Mouse (Mus musculus) midbrain, embryonic 13.5 days (tissue): ENCODE measurements around the gene Sap30l. TPM values are rescaled to one million over a fixed set of nuclear protein-coding genes. Genes with fewer than 3 reads are reported as not detected.
"Not testable (repeated sequence)": the region's sequence is repeated elsewhere in the genome, so short reads cannot be mapped to it uniquely, and the experiment has no call there.

ENCODE experiments used
- ATAC-seq: fragments of 200-750 bp; cut with Nextera tagmentation; 2 replicates; pipeline ENCODE4 v1.8.0; 2017; ENCODE audit warnings: mild to moderate bottlenecking, moderate TSS enrichment, moderate library complexity
- H3K27ac ChIP-seq: fragments of 300-500 bp; sonication (generic); 2 replicates; pipeline ENCODE4 v1.5.1; 2015; ENCODE audit warnings: inconsistent platforms, mild to moderate bottlenecking, moderate library complexity
- H3K27me3 ChIP-seq: fragments of 300-500 bp; sonication (generic); 2 replicates; pipeline ENCODE4 v1.6.1; 2015; ENCODE audit warnings: mild to moderate bottlenecking, inconsistent platforms
- H3K36me3 ChIP-seq: fragments of 300-500 bp; sonication (generic); 2 replicates; pipeline ENCODE4 v1.6.1; 2015; ENCODE audit warnings: mild to moderate bottlenecking, inconsistent platforms
- H3K4me1 ChIP-seq: fragments of 300-500 bp; sonication (generic); replicated peaks from 2 replicates; pipeline ENCODE4 v1.6.1; 2015; ENCODE audit warnings: inconsistent platforms
- H3K4me2 ChIP-seq: fragments of 300-500 bp; sonication (generic); replicated peaks from 2 replicates; pipeline ENCODE4 v1.6.1; 2015; ENCODE audit warnings: moderate library complexity, mild to moderate bottlenecking, inconsistent platforms
- H3K4me3 ChIP-seq: fragments of 300-500 bp; sonication (generic); replicated peaks from 2 replicates; pipeline ENCODE4 v1.5.1; 2015; ENCODE audit warnings: mild to moderate bottlenecking, inconsistent platforms
- H3K9ac ChIP-seq: fragments of 300-500 bp; sonication (generic); replicated peaks from 2 replicates; pipeline ENCODE4 v1.6.1; 2015; ENCODE audit warnings: mild to moderate bottlenecking, inconsistent platforms
- H3K9me3 ChIP-seq: fragments of 300-500 bp; sonication (generic); 2 replicates; pipeline ENCODE4 v1.6.1; 2016; ENCODE audit warnings: mild to moderate bottlenecking, inconsistent platforms
- WGBS: fragments of 180-500 bp; shearing (Covaris S2); methylation state at CpG from one replicate; pipeline ENCODE4 v1.1.7; 2015; 5-methylcytosine and 5-hydroxymethylcytosine counted together
- polyA plus RNA-seq: library from polyadenylated mRNA; unstranded; fragments of >200 nt; fragmentation: Nextera tagmentation; extraction: Ambion mirVana; gene quantifications from 2 replicates; pipeline ENCODE4 v1.2.1, GENCODE M21; 2015

The Sap30l gene
- polyA plus RNA-seq, 1 experiment from 2014 or later, result 9.8 TPM

DNA sequence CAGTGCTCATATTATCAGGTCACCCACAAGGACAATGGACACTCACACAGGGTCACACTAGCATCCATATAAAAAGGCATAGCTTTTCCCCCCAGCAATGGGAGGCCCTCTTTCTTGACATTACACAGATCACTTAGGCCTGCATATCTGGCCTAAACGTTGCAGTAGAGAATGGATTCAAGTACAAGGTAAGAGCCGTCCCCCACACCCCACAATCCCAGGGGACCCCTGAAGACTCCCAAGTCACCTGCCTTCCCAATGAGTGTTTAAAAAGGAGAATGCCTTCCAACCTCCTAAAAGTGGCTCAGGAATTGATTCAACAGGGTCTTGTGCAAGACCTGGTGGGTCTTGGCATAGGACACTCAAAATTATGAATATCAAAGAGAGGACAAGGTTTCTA, 33.9 kb downstream of the Sap30l start:
- no peak for ATAC-seq
- 10% methylated on average over 2 of the region's 2 CpGs for WGBS
- Histone ChIP-seq H3K27ac (no peak overlapping the region), H3K36me3 (no peaks in the 10 kb centered on the region), H3K4me1 (peaks cover 21% of the 10 kb centered on the region), H3K9me3 (no peaks in the 10 kb centered on the region), H3K9ac (no peak overlapping the region), H3K4me2 (no peak overlapping the region), H3K4me3 (no peak overlapping the region), H3K27me3 (peaks cover 96% of the 10 kb centered on the region)

DNA sequence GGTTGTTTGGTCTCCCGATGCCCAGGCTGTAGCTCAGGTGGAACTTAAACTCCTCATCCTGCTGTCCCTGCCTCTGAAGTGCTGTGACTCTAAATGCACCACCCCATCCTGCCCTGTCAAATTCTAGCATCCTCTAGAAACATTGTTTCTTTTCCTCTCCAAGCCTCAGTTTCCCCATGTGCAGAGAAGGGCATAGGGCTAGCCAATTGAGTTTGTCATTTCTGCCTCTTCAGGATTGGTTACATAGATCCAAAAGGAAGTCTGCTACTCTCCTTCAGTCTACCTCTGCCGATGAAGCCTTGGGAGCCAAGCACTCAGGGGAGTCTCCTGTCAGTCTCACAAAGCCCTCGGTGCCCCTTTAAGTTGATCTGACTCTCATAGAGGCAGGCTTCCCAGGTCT, 34.5 kb downstream of the Sap30l start:
- 7% methylated on average over 3 of the region's 3 CpGs for WGBS
- Histone ChIP-seq H3K27me3 (peaks cover 96% of the 10 kb centered on the region), H3K36me3 (no peaks in the 10 kb centered on the region), H3K9me3 (no peaks in the 10 kb centered on the region), H3K27ac (no peak overlapping the region), H3K9ac (no peak overlapping the region), H3K4me2 (no peak overlapping the region), H3K4me1 (peaks cover 23% of the 10 kb centered on the region), H3K4me3 (no peak overlapping the region)
- ATAC-seq, result no peak

DNA sequence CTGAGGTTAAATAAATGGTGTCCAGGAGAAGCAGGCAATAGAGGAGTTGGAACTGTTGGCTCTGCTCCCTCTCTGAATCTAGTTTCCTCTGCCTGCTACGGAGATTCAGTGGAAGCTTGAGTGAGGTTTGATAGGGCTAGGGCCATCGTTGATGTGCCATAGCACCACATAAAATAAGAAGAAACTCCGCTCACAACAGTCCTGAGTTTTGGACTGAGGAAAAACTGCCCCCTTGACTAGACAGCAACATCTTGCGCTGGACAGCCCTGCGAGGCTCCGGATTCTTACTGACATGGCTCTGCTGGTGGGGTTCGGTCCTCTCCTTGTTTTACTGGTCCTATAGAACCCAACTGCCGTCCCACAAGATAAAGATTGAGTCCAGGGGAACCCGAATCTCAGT, 35.0 kb downstream of the Sap30l start:
- H3K27me3 ChIP-seq, result peaks cover 96% of the 10 kb centered on the region
- no peaks in the 10 kb centered on the region for H3K9me3 ChIP-seq
- H3K36me3 ChIP-seq, result no peaks in the 10 kb centered on the region
- H3K4me1 ChIP-seq, result peaks cover 27% of the 10 kb centered on the region
- H3K4me2 ChIP-seq, result no peak overlapping the region
- H3K9ac ChIP-seq, result no peak overlapping the region
- ATAC-seq, result no peak
- H3K27ac ChIP-seq, result no peak overlapping the region
- H3K4me3 ChIP-seq, result no peak overlapping the region
- WGBS, result 2% methylated on average over 9 of the region's 9 CpGs

DNA sequence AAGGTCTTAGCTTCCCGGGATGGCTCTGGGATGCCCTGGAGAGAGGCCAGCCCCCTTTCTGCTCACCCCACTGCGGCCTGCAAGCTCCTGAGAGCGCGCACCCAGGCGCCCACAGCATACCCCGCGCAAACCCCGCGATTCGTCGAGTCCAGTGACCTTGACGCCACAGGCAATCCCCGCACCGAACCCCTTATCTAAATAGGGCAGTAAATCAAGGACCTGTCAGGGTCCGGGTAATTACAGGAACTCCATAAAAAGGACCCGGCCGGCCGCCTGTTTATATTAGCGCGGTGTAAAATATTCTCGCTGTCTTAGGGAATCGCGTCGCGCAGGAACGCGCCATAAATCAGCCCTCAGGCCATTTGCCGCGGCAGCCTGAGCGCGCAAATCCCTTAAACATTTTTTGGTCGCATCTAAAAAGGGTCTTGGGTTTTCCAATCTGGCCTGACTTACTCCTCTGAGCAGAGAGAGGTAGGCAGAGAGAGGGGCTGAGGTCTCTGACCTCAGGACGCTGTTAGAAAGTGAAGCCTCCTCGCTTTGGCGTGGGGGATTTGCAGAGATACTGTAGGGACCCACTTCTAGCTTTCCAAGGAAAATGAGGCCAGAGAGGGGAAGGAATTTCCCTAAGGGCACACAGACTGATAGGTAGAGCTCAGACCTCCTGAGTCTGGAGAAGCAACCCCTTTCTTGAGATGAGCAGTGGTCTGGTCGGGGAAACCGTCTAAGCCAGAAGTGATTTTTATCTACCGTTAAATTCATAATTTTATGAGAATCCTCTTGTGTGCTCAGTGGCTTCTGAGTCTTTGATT, 35.6 kb downstream of the Sap30l start:
- Histone ChIP-seq H3K4me2 (peak overlapping the region; percentile 21; the same call in 1 of the 2 replicates), H3K27me3 (peaks cover 96% of the 10 kb centered on the region), H3K9me3 (no peaks in the 10 kb centered on the region), H3K4me1 (peaks cover 26% of the 10 kb centered on the region), H3K27ac (no peak overlapping the region), H3K4me3 (no peak overlapping the region), H3K9ac (no peak overlapping the region), H3K36me3 (no peaks in the 10 kb centered on the region)
- no peak for ATAC-seq
- 1% methylated on average over 38 of the region's 38 CpGs for WGBS

DNA sequence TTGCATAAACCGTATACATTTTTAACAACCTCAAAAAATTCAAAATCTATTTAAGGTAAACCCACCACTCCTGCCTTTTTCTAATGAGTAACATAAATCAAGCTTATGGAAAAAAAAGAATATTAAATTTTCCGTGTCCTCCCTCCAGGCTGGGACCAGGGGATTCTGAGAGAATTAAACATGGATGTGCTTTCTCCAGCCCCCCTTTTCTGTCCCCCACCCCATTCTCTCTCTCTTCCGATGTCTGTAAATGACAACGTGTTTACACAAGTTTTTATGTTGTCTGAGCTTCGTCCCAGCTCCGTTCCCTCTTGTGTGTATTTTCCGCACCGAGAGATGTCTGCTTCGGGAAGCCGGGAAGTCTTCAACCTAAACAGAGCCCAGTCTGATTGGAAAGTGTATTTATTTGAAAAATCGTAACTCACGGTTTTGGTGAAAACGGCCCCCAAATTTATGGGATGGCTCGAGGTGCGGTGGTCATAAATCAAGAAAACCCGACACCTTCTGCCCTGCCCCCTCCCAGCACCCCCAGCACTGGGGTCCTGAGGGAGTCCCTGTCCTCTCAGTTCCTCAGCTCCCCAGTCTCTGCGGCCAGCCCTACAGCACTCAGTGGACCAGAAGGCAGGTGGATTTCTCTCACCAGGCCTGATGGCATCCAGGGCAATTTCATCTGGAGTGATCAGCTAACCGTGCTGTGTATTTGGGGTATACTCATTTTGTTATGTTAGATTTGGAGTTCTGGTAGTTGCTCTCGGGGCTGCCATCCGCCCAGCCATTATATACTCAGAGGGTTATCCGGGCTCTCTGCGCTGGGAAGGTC, 36.6 kb downstream of the Sap30l start:
- WGBS, result 5% methylated on average over 22 of the region's 22 CpGs
- Histone ChIP-seq H3K9ac (no peak overlapping the region), H3K27ac (no peak overlapping the region), H3K27me3 (peaks cover 96% of the 10 kb centered on the region), H3K36me3 (no peaks in the 10 kb centered on the region), H3K4me2 (no peak overlapping the region), H3K4me3 (no peak overlapping the region), H3K9me3 (no peaks in the 10 kb centered on the region), H3K4me1 (peaks cover 22% of the 10 kb centered on the region)
- no peak for ATAC-seq

DNA sequence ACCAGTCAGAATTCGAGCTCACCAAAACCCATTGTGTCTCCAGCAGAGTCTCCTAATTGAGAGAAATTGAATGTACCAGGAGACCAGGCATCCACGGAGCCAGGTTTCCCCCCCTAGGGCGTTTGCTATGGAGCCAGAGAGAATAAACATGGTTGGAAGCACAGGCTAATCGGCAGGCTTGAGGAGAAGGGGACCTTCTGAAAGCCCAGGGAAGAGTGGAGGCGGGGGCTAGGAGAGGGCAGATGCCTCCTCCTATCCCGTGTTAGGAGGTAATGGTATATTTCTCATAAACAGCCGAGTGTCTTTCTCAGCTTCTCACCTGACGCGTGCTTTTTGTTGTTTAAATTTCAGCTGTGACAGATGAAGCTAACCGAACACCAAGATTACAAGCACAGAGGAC, 39.5 kb downstream of the Sap30l start:
- H3K36me3 ChIP-seq, result no peaks in the 10 kb centered on the region
- no peaks in the 10 kb centered on the region for H3K9me3 ChIP-seq
- peaks cover 72% of the 10 kb centered on the region for H3K27me3 ChIP-seq
- no peak overlapping the region for H3K27ac ChIP-seq
- no peak for ATAC-seq
- H3K9ac ChIP-seq, result no peak overlapping the region
- H3K4me1 ChIP-seq, result peaks cover 17% of the 10 kb centered on the region
- H3K4me3 ChIP-seq, result no peak overlapping the region
- H3K4me2 ChIP-seq, result peak overlapping the region; percentile 10; the same call in 1 of the 2 replicates
- 13% methylated on average over 10 of the region's 10 CpGs for WGBS

DNA sequence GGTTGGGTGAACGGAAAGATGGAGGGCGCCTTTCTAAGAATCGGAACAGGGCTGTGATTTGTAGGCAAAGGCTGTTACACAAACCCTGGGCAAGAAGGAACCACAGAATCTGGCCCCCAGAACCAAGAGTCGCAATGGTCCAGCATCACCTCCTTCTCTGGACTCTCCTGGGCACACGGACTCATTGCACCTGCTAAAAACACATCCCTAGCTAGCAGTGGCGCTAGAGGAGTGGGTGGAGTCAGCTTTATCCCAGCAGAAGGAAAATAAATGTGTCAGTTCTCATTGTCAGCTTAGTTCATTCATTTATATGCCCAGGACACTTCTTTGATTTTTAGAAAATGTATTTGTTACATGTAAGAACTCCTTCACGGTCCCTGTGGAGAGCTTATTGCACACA, 40.0 kb downstream of the Sap30l start:
- Histone ChIP-seq H3K9ac (no peak overlapping the region), H3K4me2 (peak overlapping the region; percentile 10; the same call in 1 of the 2 replicates), H3K36me3 (no peaks in the 10 kb centered on the region), H3K9me3 (no peaks in the 10 kb centered on the region), H3K27ac (no peak overlapping the region), H3K27me3 (peaks cover 68% of the 10 kb centered on the region), H3K4me1 (peaks cover 17% of the 10 kb centered on the region), H3K4me3 (no peak overlapping the region)
- no peak; the same call in 1 of the 2 replicates for ATAC-seq
- 22% methylated on average over 7 of the region's 7 CpGs for WGBS

DNA sequence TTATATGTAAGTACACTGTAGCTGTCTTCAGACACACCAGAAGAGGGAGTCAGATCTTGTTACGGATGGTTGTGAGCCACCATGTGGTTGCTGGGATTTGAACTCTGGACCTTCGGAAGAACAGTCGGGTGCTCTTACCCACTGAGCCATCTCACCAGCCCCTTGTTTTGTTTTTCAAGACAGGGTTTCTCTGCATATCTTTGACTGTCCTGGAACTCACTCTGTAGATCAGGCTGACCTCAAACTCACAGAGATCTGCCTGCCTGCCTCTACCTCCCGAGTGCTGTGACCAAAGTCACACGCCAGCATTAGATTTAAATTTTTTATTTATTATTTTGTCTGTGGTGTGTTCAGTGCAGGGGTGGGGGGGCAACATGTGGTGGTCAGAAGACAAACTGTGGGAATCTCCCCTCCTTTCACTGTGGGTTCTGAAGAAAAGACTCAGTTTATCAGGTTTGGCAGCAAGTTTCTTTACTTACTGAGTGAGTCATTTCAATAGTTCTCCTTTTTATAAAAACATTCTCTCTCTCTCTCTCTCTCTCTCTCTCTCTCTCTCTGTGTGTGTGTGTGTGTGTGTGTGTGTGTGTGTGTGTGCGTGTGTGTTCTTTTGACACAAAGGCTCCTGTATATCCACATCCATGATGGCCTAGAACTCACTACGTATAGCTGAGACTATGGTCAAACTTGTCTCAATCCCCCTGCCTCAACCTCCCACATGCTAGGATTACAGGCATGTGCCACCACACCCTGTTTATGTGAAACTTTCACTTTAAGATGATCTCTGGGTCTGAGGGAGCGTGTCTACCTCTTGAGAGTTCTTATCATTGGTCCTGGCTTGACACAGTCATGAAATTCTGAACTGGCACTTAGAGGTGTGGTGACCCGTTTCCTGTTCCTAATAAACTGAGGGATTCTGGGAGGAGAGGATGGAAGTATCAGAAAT, 45.3 kb downstream of the Sap30l start:
- not testable (repeated sequence) for H3K4me3 ChIP-seq, H3K9me3 ChIP-seq, H3K27ac ChIP-seq, H3K4me2 ChIP-seq, H3K9ac ChIP-seq, H3K36me3 ChIP-seq, ATAC-seq, H3K4me1 ChIP-seq
- WGBS, result 84% methylated on average over 8 of the region's 9 CpGs
- H3K27me3 ChIP-seq, result peaks cover 29% of the 10 kb centered on the region

DNA sequence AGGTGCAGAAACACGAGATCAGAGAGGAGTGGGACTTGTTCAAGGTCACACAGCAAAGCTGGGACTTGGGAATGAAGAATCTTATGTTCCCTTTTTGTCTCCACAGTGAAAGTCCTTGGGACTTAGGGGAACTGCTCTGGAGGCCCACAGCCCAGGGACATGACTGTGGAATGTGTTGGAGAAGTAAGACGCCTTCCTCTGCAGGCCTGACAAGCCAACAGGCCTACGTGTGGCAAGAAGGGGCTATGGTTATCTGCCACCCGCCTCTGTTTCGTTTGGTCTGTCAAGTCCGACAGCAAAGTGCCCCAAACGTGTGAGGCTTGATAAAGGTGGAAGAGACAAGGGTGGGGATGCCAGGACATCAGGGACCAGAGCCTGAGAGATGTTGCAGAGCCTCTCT, 46.0 kb downstream of the Sap30l start:
- no peak overlapping the region for H3K9ac ChIP-seq
- no peaks in the 10 kb centered on the region for H3K36me3 ChIP-seq
- no peaks in the 10 kb centered on the region for H3K9me3 ChIP-seq
- ATAC-seq, result no peak
- H3K27ac ChIP-seq, result no peak overlapping the region
- no peak overlapping the region for H3K4me2 ChIP-seq
- no peaks in the 10 kb centered on the region for H3K4me1 ChIP-seq
- WGBS, result 68% methylated on average over 7 of the region's 7 CpGs
- H3K4me3 ChIP-seq, result no peak overlapping the region
- H3K27me3 ChIP-seq, result peaks cover 22% of the 10 kb centered on the region

DNA sequence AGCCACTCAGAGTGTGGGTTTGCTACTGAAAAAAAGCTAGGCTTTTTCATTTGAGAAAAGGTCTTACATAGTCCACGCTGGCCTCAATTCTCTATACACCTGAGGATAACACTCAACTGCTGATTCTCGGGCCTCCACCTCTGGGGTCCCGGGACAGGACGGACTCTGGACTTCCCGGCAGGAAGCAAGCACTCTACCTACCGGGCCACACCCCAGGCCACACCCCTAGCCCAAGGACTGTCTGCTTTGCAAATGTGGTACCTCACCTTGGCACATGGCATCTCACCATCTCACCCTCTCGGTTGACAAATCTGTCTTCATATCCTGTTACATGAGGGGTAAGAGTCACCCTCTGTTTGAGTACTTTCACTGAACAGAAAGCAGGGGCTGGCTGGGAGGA, 48.9 kb downstream of the Sap30l start:
- Histone ChIP-seq H3K4me1 (no peaks in the 10 kb centered on the region), H3K27me3 (peaks cover 13% of the 10 kb centered on the region; the same call in 1 of the 2 replicates), H3K9me3 (no peaks in the 10 kb centered on the region), H3K9ac (no peak overlapping the region), H3K4me3 (no peak overlapping the region), H3K4me2 (no peak overlapping the region), H3K36me3 (no peaks in the 10 kb centered on the region), H3K27ac (no peak overlapping the region)
- ATAC-seq, result no peak
- WGBS, result 59% methylated on average over 7 of the region's 7 CpGs

DNA sequence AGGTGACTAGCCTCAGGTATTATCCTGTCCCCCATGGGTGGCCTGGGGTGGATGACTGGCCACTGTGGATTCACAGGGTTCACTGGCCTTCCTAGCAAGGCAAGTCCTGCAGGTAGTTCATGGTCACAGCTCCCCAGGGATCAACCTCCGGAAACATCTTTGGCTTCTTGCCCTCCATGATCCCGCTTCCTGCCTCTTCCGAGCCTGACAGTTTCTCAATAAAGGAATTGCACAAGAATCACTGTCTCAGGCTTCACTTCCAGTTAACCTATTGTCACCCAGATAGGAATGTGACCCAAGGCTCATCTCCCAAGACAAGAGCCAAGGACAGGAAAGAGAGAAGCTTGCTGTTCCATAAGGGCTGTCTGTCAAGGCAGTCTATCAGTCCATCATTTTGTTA, 49.5 kb downstream of the Sap30l start:
- Histone ChIP-seq H3K4me2 (no peak overlapping the region), H3K4me3 (no peak overlapping the region), H3K9me3 (no peaks in the 10 kb centered on the region), H3K27me3 (peaks cover 12% of the 10 kb centered on the region; the same call in 1 of the 2 replicates), H3K36me3 (no peaks in the 10 kb centered on the region), H3K9ac (no peak overlapping the region), H3K27ac (no peak overlapping the region), H3K4me1 (no peaks in the 10 kb centered on the region)
- ATAC-seq, result no peak
- WGBS, result 64% methylated on average over 3 of the region's 3 CpGs
